Mouse (Mus musculus) gastrocnemius, adult 2 months (tissue): Measurements from ENCODE around the gene Cttnbp2nl. TPM values are rescaled to one million over a fixed set of nuclear protein-coding genes. Genes with fewer than 3 reads are reported as not detected.
A peak's percentile ranks its signal among the peaks of the same experiment; 100 is the strongest.

ENCODE experiments used
- DNase-seq: peaks from one replicate; pipeline ENCODE4 v3.0.0; 2022
- H3K27ac ChIP-seq: fragments of 200-600 bp; 2 replicates; pipeline ENCODE4 v1.8.1; 2022; ENCODE audit warnings: mild to moderate bottlenecking
- H3K4me3 ChIP-seq: fragments of 200-600 bp; 2 replicates; pipeline ENCODE4 v1.8.1; 2022; ENCODE audit warnings: mild to moderate bottlenecking, moderate library complexity
- CTCF ChIP-seq: fragments of 200-600 bp; IDR thresholded peaks from 2 replicates; pipeline ENCODE4 v1.8.1; 2022; ENCODE audit warnings: antibody characterized with exemption, mild to moderate bottlenecking, moderate library complexity
- intact Hi-C: fragments of 180-260 bp; cut with DNase I; formaldehyde crosslinking; loops from one replicate; pipeline ENCODE4 v1.15.1; 2025
- long read RNA-seq, 2 experiments: library from polyadenylated mRNA; stranded (forward); transcript quantifications; one replicate each; pipeline ENCODE4 v2.0.0; 2021
- total RNA-seq, 2 experiments: library from RNA; stranded (reverse); gene quantifications; 2 replicates each; pipeline ENCODE4 v1.2.3; 2021

Cttnbp2nl gene
- total RNA-seq: 1 to 10 TPM; 4.5 to 8.4 TPM
- long read RNA-seq, experiment 1, full-length matches to known transcripts: 7 of 8 reads
- long read RNA-seq, experiment 1, partial matches to known transcripts: 0 of 8 reads
- long read RNA-seq, experiment 1, other reads (novel, unspliced or antisense): 1 of 8 reads
- long read RNA-seq, experiment 2, full-length matches to known transcripts: 3 of 3 reads
- long read RNA-seq, experiment 2, partial matches to known transcripts: 0 of 3 reads
- long read RNA-seq, experiment 2, other reads (novel, unspliced or antisense): 0 of 3 reads

GRCm38 (mm10) chr3:105052937-105053697 is at the start of gene Cttnbp2nl:
Gene Cttnbp2nl, minus strand, starts transcription at chr3:105053146.
- DNase-seq: peak; percentile 99

GRCm38 (mm10) chr3:105100270-105100589 is 47.3 kb upstream of the Cttnbp2nl start:
- no peak overlapping the region for H3K27ac ChIP-seq
- no peak for TF ChIP-seq CTCF
- DNase-seq: no peak
- no peak overlapping the region for H3K4me3 ChIP-seq
- intact Hi-C loops: no loop called here

More at GRCm38 (mm10) chr3:105052937-105053697, at the start of gene Cttnbp2nl:
- intact Hi-C loops: loop anchor here (2.0 kb wide), 1 partner anchor 32 kb away; no protein-coding TSS in a partner anchor
- peak within 1 kb of the TSS; percentile 92 for H3K27ac ChIP-seq
- TF ChIP-seq CTCF: no peak
- peak within 1 kb of the TSS; percentile 91 for H3K4me3 ChIP-seq

GRCm38 (mm10) chr3:105099526-105100269 is 46.8 kb upstream of the Cttnbp2nl start:
- peak overlapping the region; percentile 2; the same call in 1 of the 2 replicates for H3K27ac ChIP-seq
- DNase-seq: no peak
- intact Hi-C loops: no loop called here
- TF ChIP-seq CTCF: no peak
- H3K4me3 ChIP-seq: no peak overlapping the region

GRCm38 (mm10) chr3:105097581-105097980 is 44.6 kb upstream of the Cttnbp2nl start:
- DNase-seq: no peak
- no peak overlapping the region for H3K4me3 ChIP-seq
- intact Hi-C loops: no loop called here
- TF ChIP-seq CTCF: no peak
- no peak overlapping the region for H3K27ac ChIP-seq

- intact Hi-C loops: loop anchor here (2.0 kb wide), 1 partner anchor 26 kb away; no protein-coding TSS in a partner anchor
- H3K4me3 ChIP-seq: no peak overlapping the region
- H3K27ac ChIP-seq: no peak overlapping the region
- TF ChIP-seq CTCF: no peak
- DNase-seq: no peak
Observed at GRCm38 (mm10) chr3:105095026-105095425, 42.1 kb upstream of the Cttnbp2nl start.

- peak; percentile 7; the same call in 1 of the 2 replicates for TF ChIP-seq CTCF
- intact Hi-C loops: loop anchor here (2.0 kb wide), 1 partner anchor 26 kb away; no protein-coding TSS in a partner anchor
- no peak for DNase-seq
- Histone ChIP-seq H3K27ac (no peak overlapping the region), H3K4me3 (no peak overlapping the region)
Observed at GRCm38 (mm10) chr3:105094448-105094847, 41.5 kb upstream of the Cttnbp2nl start.

- intact Hi-C loops: no loop called here
- no peak for DNase-seq
- H3K4me3 ChIP-seq: no peak overlapping the region
- TF ChIP-seq CTCF: no peak
- no peak overlapping the region for H3K27ac ChIP-seq
Observed at GRCm38 (mm10) chr3:105092721-105093505, 40.0 kb upstream of the Cttnbp2nl start.

- H3K4me3 ChIP-seq: no peak overlapping the region
- intact Hi-C loops: no loop called here
- peak; percentile 39 for DNase-seq
Observed at GRCm38 (mm10) chr3:105090981-105091380, 38.0 kb upstream of the Cttnbp2nl start.

GRCm38 (mm10) chr3:105090147-105090546 is 37.2 kb upstream of the Cttnbp2nl start:
- no peak overlapping the region for H3K27ac ChIP-seq
- H3K4me3 ChIP-seq: no peak overlapping the region
- intact Hi-C loops: no loop called here
- no peak for TF ChIP-seq CTCF
- DNase-seq: no peak

More at GRCm38 (mm10) chr3:105090981-105091380, 38.0 kb upstream of the Cttnbp2nl start:
- peak; percentile 55 for TF ChIP-seq CTCF
- no peak overlapping the region for H3K27ac ChIP-seq

GRCm38 (mm10) chr3:105088638-105089037 is 35.7 kb upstream of the Cttnbp2nl start:
- H3K4me3 ChIP-seq: no peak overlapping the region
- intact Hi-C loops: no loop called here
- no peak for TF ChIP-seq CTCF

GRCm38 (mm10) chr3:105087344-105087743 is 34.4 kb upstream of the Cttnbp2nl start:
- TF ChIP-seq CTCF: no peak
- no peak for DNase-seq
- Histone ChIP-seq H3K27ac (no peak overlapping the region), H3K4me3 (no peak overlapping the region)
- intact Hi-C loops: no loop called here

More at GRCm38 (mm10) chr3:105088638-105089037, 35.7 kb upstream of the Cttnbp2nl start:
- H3K27ac ChIP-seq: no peak overlapping the region
- no peak for DNase-seq
